Mouse (Mus musculus) erythroblast, adult 5-6 weeks (primary cell): ENCODE results near the gene Xylb. TPM values are rescaled to one million over a fixed set of nuclear protein-coding genes. Genes with fewer than 3 reads are reported as not detected.
A peak's percentile ranks its signal among the peaks of the same experiment; 100 is the strongest.

Experiments
- ATAC-seq: replicated peaks from 2 replicates; pipeline ENCODE4 v1.8.0; 2016; ENCODE audit warnings: moderate number of reproducible peaks, mild to moderate bottlenecking, moderate TSS enrichment, inconsistent platforms; ENCODE audit not compliant: poor library complexity, low FRiP score, severe bottlenecking
- total RNA-seq, 2 experiments: library from RNA; stranded (forward) in 1 of 2; stranded (reverse) in 1 of 2; fragments of 150-400 nt in 1 of 2; fragments of 200-764, 138-1000 nt in 1 of 2; gene quantifications; 2 replicates each; pipeline versions ENCODE4 v1.2.3 to v1.2.4; 2015 to 2017; ENCODE audit warnings: low replicate concordance in 2 of 2

The Xylb gene
- total RNA-seq (2015; ENCODE audit: low replicate concordance) = 0.19 TPM in 1 of 2 replicates, not detected in the other
- 0.56 TPM in 1 of 2 replicates, not detected in the other for total RNA-seq (2017; ENCODE audit: low replicate concordance)

- peak; percentile 91 for ATAC-seq
These were observed at the start of gene Xylb for GRCm38 (mm10) chr9:119357331-119358057. Gene Xylb (plus strand): TSS chr9:119357381.

- ATAC-seq = no peak
These were observed 48.1 kb upstream of the Xylb start for GRCm38 (mm10) chr9:119309067-119309466.

GRCm38 (mm10) chr9:119313096-119313495, 44.1 kb upstream of the Xylb start:
- no peak for ATAC-seq

GRCm38 (mm10) chr9:119318891-119319290, 38.3 kb upstream of the Xylb start:
- no peak for ATAC-seq

GRCm38 (mm10) chr9:119320446-119320845, 36.7 kb upstream of the Xylb start:
- ATAC-seq = no peak

GRCm38 (mm10) chr9:119320946-119321345, 36.2 kb upstream of the Xylb start:
- ATAC-seq = no peak

GRCm38 (mm10) chr9:119321392-119322229, 35.6 kb upstream of the Xylb start:
- ATAC-seq = 0 out of 2 replicates have a peak, but pooled peaks have one; percentile 10

GRCm38 (mm10) chr9:119322289-119323259, 34.6 kb upstream of the Xylb start, which contains the start of gene Oxsr1:
Gene Oxsr1 (minus strand): TSS chr9:119322427.
- peak; percentile 94 for ATAC-seq

- peak; percentile 37 for ATAC-seq
These were observed 33.9 kb upstream of the Xylb start for GRCm38 (mm10) chr9:119323260-119323645.

GRCm38 (mm10) chr9:119324130-119324529, 33.1 kb upstream of the Xylb start:
- no peak for ATAC-seq

GRCm38 (mm10) chr9:119328488-119328887, 28.7 kb upstream of the Xylb start:
- no peak for ATAC-seq

- ATAC-seq = no peak
These were observed 26.8 kb upstream of the Xylb start for GRCm38 (mm10) chr9:119330186-119330963.

- ATAC-seq = no peak
These were observed 22.9 kb upstream of the Xylb start for GRCm38 (mm10) chr9:119334324-119334723.

GRCm38 (mm10) chr9:119334834-119335233, 22.3 kb upstream of the Xylb start:
- no peak for ATAC-seq

- no peak for ATAC-seq
These were observed 21.6 kb upstream of the Xylb start for GRCm38 (mm10) chr9:119335571-119335970.

- no peak for ATAC-seq
These were observed 19.3 kb upstream of the Xylb start for GRCm38 (mm10) chr9:119337842-119338241.

GRCm38 (mm10) chr9:119338350-119338749, 18.8 kb upstream of the Xylb start:
- no peak for ATAC-seq

GRCm38 (mm10) chr9:119339106-119339505, 18.1 kb upstream of the Xylb start:
- no peak for ATAC-seq
